Mouse (Mus musculus) bone marrow macrophage, adult 2 months (primary cell): ENCODE data around the gene Relch. TPM values are rescaled to one million over a fixed set of nuclear protein-coding genes. Genes with fewer than 3 reads are reported as not detected.

ENCODE experiments used
- H3K27ac ChIP-seq: 2 replicates; pipeline ENCODE4 v1.5.1; 2012; ENCODE audit warnings: low read depth, low read length; ENCODE audit not compliant: insufficient read depth
- H3K4me1 ChIP-seq: 2 replicates; pipeline ENCODE4 v1.6.1; 2012; ENCODE audit warnings: low read length; ENCODE audit not compliant: control insufficient read depth, insufficient read depth
- H3K4me3 ChIP-seq: 2 replicates; pipeline ENCODE4 v1.5.1; 2012; ENCODE audit warnings: mild to moderate bottlenecking, low read length, moderate library complexity; ENCODE audit not compliant: insufficient read depth
- CTCF ChIP-seq: IDR thresholded peaks from 2 replicates; pipeline ENCODE4 v1.5.1; 2012; ENCODE audit warnings: low read depth, mild to moderate bottlenecking, low read length, moderate library complexity
- POLR2A ChIP-seq: IDR thresholded peaks from 2 replicates; pipeline ENCODE4 v1.6.1; 2012; ENCODE audit warnings: mild to moderate bottlenecking, low read depth, low read length, borderline replicate concordance
- polyA plus RNA-seq: library from polyadenylated mRNA; stranded (reverse); fragments of >200 nt; gene quantifications from 2 replicates; pipeline ENCODE4 v1.2.4, GENCODE M21; 2012; ENCODE audit not compliant: missing spikeins, insufficient read depth, insufficient read length

Relch gene
- polyA plus RNA-seq, 1 experiment: 37.3 TPM

DNA sequence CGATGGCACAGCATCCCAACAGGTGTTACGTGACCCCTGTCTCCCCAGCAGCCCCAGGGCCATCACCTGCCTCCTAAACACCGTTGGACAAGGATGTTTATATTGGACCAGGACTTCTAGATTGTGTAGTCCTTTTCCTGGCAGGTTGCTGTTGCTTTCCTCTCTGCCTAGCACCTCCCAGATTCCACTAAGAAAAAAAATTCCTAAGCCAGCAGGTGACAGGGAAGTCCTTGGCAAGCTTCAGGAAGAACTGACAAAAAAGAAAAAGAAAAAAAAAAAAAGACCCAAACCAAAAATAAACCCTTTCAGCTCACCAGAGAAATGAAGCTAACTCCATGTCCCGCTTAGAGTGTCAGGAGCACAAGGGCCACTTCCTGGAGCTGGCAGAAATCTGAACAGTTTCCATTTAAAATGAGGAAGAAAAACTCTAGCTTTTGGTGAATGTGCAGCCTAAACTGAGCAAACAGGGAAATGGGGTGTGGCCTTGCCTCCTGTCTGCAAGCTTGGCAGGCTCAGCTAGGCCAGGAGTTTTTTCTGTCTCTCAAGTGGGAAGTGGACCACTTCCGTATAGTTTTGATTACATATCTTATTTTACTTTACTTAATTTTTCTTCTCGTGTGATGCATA, 123.2 kb downstream of the Relch start:
- TF ChIP-seq CTCF (no peak), POLR2A (no peak)
- H3K27ac ChIP-seq: peak overlapping the region; percentile 98
- H3K4me1 ChIP-seq: peaks cover 64% of the 10 kb centered on the region
- H3K4me3 ChIP-seq: peak overlapping the region; percentile 50

DNA sequence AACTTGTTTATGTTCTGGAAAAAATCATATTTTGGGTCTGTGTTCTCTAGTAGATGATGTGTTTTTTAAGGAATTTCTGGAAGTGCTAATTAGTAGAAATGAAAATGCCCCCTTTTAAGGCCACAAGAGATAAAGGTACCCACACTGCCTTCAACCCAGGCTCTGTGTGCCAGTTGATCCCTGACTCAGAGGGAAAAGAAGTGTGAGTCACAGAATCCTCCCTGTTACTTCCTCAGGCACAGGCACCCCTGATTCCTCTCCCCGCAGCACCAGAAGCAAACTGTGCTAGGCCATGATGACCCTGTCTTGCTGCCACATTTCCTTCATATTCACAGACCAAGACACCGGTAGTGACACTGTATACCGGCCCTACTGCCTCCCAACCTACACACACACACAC, 126.4 kb downstream of the Relch start:
- Histone ChIP-seq H3K4me3 (peak overlapping the region; percentile 11; the same call in 1 of the 2 replicates), H3K27ac (peak overlapping the region; percentile 82)
- no peak for TF ChIP-seq CTCF
- no peak for TF ChIP-seq POLR2A

DNA sequence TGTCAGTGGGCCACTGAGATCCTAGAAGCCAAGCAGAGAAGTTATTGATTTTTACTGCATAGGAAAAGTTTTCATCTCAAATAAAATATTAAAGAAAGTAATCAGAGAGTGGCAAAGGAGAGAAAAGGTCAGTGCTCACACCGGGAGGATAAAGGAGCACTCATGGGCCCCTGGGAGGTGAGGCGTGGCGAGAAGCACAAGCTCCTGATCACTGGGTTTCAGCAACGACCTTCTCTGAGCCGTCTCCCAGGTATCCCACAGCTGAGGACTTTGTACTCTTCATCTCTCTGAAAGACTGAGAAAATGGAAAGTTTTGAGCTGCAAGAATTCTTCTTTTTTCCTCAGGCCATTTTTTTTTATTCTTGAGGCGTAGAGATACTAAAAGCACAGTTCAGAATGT, 131.0 kb downstream of the Relch start:
- H3K4me3 ChIP-seq: no peak overlapping the region
- TF ChIP-seq CTCF (no peak), POLR2A (no peak)
- peaks cover 35% of the 10 kb centered on the region for H3K4me1 ChIP-seq
- H3K27ac ChIP-seq: no peak overlapping the region

More for the DNA sequence above, 126.4 kb downstream of the Relch start:
- peaks cover 49% of the 10 kb centered on the region for H3K4me1 ChIP-seq

DNA sequence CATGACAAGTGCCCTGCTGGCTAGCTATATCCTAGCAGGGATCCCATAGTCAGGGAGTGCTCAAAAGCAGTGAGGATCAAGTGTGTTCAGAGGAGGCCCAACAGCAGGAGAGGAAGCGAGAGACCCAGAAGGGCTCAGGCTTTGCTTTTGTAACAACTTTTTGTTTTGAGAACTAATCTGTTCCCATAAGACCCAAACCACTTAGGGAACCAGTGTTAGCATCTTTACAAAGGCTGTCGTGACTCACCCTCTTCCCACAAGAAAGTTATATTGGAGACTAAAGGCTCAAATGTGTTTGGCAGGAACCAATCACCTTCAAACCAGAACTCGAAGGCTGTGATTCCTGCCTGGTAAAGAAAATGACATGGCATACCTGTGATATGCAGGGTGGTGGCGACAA, 132.0 kb downstream of the Relch start:
- Histone ChIP-seq H3K27ac (no peak overlapping the region), H3K4me3 (no peak overlapping the region), H3K4me1 (peaks cover 36% of the 10 kb centered on the region)
- TF ChIP-seq CTCF (no peak), POLR2A (no peak)

DNA sequence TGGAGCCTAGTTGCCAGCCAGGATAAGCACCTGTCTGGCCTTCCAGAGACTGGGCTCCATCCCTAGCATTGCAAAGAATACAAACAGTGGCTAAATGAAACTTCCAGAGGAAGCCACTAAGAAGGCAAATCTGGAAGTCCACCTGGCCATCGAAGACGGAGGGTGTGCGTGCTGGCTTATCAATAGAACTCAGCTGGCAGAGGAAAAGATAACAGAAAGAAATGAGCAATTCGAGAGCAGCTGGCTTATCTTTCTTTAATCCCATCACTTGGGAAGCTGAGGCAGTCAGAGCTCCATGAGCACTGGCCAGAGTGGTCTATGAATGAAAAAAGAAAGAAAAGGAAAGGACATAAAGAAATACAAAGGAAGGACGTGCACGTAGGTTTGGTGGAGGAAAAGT, 136.9 kb downstream of the Relch start:
- Histone ChIP-seq H3K4me1 (peaks cover 48% of the 10 kb centered on the region), H3K27ac (peak overlapping the region; percentile 53), H3K4me3 (no peak overlapping the region)
- TF ChIP-seq POLR2A: no peak
- no peak for TF ChIP-seq CTCF

DNA sequence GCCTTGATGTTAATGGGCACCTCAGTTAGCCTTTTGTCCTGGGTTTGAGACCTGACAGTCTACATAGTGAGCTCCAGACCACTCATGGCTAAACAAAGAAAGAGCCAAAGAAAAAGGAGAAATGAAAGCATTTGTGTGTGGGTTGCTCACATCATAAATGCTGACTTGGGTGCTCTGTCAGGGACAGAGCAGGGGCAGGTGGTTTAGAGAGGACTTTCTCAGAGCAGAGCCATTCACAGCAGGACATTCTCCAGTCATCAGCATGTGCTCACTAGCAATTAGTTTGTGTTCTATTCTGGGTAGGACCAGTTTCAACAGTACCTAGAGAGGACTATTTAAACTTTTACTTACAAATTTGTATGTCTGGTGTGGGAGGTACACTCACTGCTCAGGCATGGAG, 137.6 kb downstream of the Relch start:
- Histone ChIP-seq H3K4me1 (peaks cover 50% of the 10 kb centered on the region), H3K4me3 (no peak overlapping the region), H3K27ac (peak overlapping the region; percentile 53)
- TF ChIP-seq CTCF (no peak), POLR2A (no peak)

DNA sequence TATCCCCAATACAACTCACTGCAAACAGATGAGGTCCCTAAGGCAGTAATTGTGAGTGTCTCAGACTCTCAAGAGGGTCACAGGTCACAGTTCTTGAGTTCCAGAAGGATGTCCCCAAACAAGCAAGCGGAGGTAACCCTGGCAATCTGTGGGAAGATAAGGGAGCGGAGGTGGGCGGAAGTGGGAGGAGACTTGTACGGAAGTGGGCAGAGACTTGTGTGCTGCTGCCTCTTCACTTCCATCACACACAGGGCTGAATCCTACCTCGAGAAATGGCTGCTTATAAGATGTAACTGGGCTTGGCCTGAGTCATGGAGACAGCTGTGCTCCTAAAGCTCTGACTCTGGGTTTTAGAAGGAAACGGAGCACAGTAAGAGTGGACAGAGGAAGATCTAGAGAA, 139.3 kb downstream of the Relch start:
- TF ChIP-seq POLR2A: no peak
- no peak for TF ChIP-seq CTCF
- Histone ChIP-seq H3K4me3 (no peak overlapping the region), H3K27ac (no peak overlapping the region), H3K4me1 (peaks cover 42% of the 10 kb centered on the region)

DNA sequence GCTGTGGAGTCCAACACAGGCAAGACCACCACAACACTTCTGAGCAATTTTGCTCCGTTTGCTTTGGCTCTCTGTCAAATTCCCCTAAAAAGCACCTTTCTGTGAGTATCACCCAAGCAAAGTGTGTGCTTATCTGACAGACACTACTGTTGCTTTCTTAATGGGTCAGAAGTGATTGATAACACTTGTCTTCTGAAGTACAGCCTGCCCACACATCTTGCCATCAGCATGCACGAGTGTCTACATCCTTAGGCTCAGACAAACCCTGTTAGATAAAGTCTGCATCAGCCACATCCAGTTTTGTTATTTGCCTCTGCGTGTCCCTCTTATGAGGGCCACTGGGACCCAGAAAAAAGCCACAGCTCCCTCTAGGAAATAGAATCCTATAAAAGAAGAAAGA, 140.6 kb downstream of the Relch start:
- H3K27ac ChIP-seq: no peak overlapping the region
- H3K4me1 ChIP-seq: peaks cover 33% of the 10 kb centered on the region
- no peak overlapping the region for H3K4me3 ChIP-seq
- TF ChIP-seq POLR2A (no peak), CTCF (no peak)

Other genes with a start within 250 kb of the Relch start
- 14.2 and 14.8 TPM in 2 replicates for gene Pign, start 184 bp upstream of the Relch start, polyA plus RNA-seq
- gene Tnfrsf11a, start 116.9 kb downstream of the Relch start, polyA plus RNA-seq: 56.0 and 57.9 TPM in 2 replicates